Mouse (Mus musculus) testis, postnatal 14 days (tissue): ENCODE results near the gene Ap1b1.

Experiments used
- DNase-seq: peaks from one replicate; pipeline ENCODE4 v3.0.0; 2021; ENCODE audit warnings: low spot score

The Ap1b1 gene

GRCm38 (mm10) chr11:4984799-4985198, 1.8 kb upstream of the Ap1b1 start:
- DNase-seq: no peak

DNA sequence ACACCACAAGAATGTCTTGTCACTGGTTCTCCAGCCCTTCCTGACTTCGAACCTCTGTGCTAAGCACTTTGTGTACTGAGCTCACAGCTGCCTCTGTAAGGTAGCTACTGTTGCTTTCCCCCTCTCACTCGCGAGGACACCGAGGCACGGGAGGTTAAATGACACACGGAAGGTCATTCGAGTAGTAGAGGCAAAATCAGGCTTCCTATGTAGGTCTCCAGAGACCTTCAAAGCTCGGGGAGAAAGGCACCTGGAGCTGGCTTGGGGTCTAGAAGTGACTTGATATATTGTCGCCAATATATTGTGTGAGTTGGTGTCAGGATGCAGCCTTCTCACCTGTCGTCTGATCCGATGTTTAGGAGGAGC, 846 bp downstream of the Ap1b1 start:
- DNase-seq: peak; percentile 64

DNA sequence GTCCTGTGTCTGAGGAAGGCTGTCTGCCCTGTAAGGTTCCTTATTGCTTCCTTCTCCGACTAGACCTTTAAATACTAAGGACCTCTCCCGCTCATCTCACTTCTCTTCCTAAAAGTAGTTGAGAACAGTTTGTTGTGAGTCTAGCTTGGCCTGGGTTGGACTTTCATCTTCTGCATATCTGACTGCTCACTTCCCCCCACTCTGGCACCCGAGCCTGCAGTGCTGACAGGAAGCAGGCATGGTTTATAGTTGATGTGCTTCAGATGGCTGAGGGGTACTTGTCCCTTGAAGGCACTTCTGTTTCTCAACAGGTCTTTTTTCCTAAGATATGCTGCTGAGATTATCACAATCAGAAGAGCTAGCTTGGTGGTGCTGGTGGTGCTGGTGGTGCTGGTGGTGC, 2.6 kb downstream of the Ap1b1 start:
- no peak for DNase-seq

GRCm38 (mm10) chr11:4992471-4992870, 5.8 kb downstream of the Ap1b1 start:
- DNase-seq: no peak

DNA sequence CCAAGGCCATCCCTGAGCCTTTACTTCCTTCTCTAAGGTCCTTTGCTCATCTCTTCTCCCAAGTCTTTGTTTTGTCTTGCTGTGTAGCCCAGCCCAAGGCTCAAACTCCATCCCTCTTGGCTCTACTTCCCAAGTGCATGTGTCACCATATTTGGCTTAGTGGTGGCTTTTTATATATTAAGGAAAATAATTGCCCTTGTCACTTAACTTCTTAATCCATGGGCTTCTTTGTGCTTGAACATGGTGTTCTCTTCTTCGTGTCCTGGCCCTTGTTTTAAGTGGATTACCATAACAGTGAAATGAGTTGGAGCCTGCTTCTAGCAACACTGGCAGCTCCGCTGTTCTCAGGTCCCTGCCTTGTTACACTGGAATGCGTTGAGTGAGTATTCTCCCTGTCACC, 9.1 kb downstream of the Ap1b1 start:
- no peak for DNase-seq

GRCm38 (mm10) chr11:4996621-4997199, 10.1 kb downstream of the Ap1b1 start:
- DNase-seq: no peak

DNA sequence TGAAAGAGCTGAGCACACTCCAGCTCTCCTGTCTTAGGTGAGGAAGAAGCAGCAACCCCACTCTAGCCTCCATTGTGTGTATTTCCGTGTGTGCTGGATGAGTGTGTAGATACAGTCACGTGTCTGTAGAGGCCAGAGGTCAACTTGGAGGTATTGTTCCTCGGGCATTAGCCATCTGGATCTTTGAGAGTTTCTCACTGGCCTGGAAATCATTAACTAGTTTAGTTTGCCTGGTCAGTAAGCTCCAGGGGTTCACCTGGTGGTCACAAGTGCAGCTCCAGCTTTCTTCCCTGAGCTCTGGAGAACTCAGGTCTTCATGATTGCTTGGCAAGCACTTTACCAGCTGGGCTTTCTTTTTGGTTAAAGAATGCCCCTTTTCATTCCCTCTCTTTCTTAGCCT, 11.7 kb downstream of the Ap1b1 start:
- no peak for DNase-seq

- no peak for DNase-seq
Measured at GRCm38 (mm10) chr11:4998762-4999161, 12.1 kb downstream of the Ap1b1 start.

GRCm38 (mm10) chr11:5000241-5000640, 13.6 kb downstream of the Ap1b1 start:
- DNase-seq: no peak

DNA sequence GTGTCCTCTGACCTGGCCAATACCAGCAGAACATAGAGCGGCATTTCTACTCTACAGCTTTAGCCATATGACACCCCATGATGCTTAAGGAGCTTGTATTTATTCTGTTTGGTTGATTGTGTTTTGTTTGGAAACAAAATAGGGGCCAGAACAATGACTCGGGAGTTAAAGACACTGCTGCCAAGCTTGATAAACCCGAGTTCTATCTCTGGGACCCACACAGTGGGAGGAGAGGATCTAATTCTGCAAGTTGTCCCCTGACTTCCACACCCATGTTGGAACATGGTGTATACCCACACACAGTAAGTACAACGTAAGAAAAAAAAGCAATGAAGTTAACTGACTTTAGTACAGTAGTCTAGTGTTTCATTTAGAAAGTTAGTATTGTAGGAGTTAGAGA, 16.2 kb downstream of the Ap1b1 start:
- DNase-seq: no peak

- DNase-seq: no peak
Measured at GRCm38 (mm10) chr11:5005528-5005927, 18.9 kb downstream of the Ap1b1 start.

DNA sequence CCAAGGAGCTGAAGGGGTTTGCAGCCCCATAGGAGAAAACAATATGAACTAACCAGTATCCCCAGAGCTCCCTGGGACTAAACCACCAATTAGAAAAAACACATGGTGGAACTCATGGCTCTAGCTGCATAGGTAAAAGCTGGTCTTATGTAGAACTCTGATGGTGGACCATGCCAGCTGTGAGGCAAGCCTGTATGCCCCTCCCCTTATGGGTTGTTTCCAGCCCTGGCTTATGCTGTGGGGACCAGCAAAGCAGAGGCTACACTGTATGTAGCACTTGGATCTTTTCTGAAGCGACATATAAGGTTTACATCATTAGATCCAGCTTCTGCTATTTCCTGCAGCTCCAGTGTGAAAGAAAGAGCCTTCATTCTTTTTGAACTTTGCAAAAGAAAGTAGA, 20.6 kb downstream of the Ap1b1 start:
- no peak for DNase-seq

GRCm38 (mm10) chr11:5008867-5009266, 22.2 kb downstream of the Ap1b1 start:
- no peak for DNase-seq

DNA sequence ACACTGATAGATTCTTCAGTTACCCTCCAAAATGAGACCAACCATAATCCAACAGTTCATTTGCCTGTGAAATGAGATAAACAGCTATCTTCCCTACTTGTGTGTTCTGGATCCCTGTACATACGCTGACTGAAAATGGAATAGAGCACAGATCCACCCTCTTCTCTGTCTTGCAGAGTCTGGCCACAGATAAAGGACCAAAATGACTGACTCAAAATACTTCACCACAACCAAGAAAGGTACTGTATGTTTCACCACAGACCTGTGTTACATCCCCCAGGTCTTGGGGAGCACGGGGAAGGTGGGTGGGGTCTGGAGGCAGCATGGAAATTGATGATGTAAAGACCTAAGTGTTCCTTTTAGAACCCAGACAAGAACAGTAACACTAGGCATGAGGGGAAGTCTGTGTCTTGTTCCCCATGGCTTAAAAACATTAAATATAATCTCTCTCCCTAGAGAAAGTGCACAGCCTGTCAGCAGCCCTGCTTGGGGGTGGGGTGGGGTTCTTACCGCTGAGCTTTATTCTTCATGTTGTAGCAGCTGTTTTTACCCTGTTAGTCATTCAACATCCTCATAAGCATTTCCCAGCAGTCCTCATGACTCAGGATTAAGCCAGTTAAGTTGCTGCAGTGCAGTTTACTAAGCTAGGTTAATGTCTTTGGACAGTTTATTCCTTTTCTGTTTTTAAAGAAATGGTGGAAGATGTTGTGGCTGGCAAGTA, 22.9 kb downstream of the Ap1b1 start:
- DNase-seq: no peak

- no peak for DNase-seq
Measured at GRCm38 (mm10) chr11:5010205-5010604, 23.6 kb downstream of the Ap1b1 start.

- DNase-seq: no peak
Measured at GRCm38 (mm10) chr11:5011480-5011879, 24.9 kb downstream of the Ap1b1 start.

DNA sequence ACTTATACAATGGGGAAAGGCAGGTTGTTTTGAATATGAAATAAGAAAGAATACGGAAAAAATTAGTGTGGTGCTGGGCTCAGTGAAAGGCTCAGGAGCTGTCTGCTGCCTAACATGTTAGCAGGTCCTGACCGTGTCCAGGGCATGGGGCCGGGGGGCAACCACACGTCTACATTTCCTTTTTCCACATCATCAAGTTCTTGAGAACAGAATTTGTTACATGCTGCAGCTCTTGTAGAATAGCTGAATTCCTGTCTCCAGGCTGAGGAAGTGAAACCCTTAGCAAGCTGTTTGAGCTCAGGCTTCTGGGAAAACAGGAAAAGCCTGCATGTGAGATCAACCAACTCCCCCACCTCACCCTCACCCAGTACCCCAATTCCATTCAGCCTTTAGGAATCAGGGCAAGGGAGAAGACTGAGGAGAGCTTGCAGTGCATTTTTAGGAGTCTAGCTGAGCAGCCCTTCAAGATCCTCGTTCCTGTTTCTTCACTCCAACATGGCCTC, 25.6 kb downstream of the Ap1b1 start:
- no peak for DNase-seq

- peak; percentile 41 for DNase-seq
Measured at GRCm38 (mm10) chr11:5015720-5016119, 29.1 kb downstream of the Ap1b1 start.

DNA sequence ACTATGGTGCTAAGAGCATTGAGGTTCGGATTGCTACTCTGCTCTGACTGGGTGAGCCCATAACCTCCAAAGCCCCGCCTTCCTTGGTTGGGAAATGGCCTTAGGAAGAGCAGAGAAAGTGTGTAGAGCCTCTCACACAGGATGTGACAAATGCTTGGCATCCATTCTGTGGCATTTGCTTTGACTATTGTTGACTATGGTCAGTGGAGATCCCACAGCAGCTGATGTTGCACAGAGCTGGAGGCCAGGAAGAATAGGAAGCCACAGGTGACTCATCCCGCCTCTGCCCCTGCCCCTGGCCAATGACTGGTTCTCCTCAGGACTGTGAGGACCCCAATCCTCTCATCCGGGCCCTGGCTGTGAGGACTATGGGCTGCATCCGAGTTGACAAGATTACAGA, 29.7 kb downstream of the Ap1b1 start:
- DNase-seq: no peak

DNA sequence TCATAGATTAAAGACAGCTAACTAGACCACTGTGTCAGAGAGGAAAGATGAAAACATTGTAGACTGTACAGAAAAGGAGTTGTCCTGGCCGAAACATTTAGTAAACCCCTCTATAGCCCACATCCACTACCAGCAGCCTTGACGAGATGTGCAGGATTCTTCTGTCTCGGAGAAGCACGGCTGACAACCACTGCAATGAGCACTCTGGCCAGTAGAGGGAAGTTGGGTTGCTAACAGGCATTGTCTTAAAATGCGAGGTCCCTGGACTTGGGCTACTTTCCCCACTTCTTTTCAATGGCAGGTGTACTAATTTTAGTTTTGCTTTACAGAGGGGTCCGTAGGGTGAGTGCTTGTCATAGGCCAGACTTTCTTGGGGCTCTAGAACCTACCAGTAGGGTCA, 30.9 kb downstream of the Ap1b1 start:
- no peak for DNase-seq

GRCm38 (mm10) chr11:5025108-5025507, 38.5 kb downstream of the Ap1b1 start:
- no peak for DNase-seq

DNA sequence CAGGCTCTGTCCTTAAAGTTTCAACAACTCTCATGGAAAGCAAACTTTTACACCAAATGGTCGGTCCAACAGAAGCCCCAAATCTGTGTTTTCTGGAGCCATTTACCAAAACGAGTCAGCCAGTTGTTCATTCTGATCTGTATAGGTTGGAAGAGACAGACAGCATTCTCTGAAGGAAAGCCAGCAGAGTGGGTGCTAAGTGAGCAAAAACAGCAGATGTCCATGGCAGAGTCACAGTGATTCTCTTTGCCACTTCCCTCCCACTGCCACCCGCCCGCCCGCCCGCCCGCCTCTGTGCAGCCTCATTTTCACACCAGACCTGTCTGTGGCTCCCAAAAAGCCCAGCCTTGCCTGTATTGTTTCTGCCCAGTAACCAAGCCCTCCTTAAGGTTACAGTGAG, 41.6 kb downstream of the Ap1b1 start:
- DNase-seq: no peak

GRCm38 (mm10) chr11:5032706-5033105, 46.1 kb downstream of the Ap1b1 start:
- DNase-seq: no peak

DNA sequence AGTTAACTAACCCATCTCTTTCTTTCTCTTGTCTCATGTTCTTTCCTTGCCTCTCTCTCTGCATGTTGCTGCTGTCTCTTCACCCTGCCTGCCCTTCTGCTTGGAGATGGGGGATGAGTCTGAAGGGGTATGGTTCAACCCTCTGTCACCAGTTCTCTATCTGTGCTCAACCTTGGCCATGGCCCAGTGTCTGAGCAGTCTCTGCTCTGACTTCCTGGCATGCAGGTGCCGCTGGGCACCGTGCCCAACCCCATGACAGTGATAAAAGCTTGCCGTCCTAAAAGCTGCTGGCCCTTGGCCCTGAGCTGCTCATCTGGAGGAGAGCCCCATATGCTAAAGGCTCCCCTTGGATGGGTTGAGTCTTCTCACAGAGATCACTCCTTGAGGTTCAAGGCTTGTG, 46.5 kb downstream of the Ap1b1 start:
- DNase-seq: peak; percentile 75
